Mouse (Mus musculus): ENCODE data around the gene Tnk2. TPM values are rescaled to one million over a fixed set of nuclear protein-coding genes. Genes with fewer than 3 reads are reported as not detected.

The Tnk2 gene
- total RNA-seq (2023; ENCODE audit: inconsistent age), result 112 to 142 TPM (median 137 TPM) in 4 replicates

DNA sequence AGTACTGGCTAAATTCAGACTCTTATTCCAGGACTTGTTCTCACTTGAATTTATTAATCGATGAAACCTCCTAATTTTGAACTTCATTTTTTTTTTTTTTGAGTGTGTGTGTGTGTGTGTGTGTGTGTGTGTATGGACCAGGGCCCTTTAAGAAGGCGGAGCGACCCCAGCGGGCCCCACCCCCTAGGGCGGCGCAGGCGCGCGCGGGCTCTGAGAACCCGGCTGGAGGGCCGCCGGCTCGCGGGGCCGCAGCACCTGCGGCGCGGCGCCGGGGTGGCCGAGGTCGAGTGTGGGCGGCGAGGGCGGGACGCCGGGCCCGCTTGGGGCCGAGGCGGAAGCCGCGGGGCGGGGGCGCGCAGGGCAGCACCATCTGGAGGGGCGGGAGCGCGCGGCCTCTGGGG lies at the start of gene Tnk2:
Tnk2 (plus strand) TSS at position 214 of the 401 bp plus-strand sequence.

DNA sequence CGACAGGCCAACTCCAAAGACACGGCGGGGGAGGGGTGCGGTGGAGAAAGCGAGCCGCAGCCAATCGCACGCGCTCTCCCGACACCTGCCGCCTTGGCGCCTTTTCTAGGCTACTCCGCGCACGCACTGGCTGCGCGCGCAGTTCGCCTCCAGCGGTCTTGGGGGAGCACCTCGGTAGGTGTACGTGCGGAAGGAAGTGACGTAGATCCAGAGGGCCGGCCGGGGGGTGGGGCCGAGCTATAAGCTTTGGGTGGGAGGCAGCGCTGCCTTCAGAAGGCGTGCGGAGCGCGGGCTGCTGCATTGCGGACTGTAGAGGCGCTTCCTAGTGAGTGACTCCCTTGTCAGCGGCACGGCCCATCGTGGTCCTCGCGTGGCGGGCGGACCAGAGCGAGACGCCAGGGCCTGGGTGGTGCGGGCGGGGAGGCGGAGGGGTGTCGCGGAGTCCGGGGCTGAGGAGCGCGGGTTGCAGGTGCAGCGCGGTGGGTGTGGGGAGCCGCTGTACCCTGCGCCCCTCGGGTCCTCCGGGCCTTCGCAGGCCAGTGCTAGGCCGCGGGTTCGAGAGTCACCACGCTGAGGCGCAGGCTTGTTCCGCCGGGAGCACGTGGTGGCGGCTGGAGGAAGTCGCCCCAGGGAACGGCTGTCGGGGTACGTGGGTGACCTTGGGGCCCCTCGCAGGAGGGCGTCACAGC lies 34.8 kb upstream of the Tnk2 start, which contains the start of gene Tfrc:
Tfrc (plus strand) TSS at position 209 of the 689 bp plus-strand sequence.

Other genes starting within 250 kb of the Tnk2 start
- 0.42 TPM in 1 of 4 replicates, not detected in the others for gene Tm4sf19, start 243.4 kb upstream of the Tnk2 start, total RNA-seq (2023; ENCODE audit: inconsistent age)
- 4.3 to 6.6 TPM (median 5.2 TPM) in 4 replicates for gene Tctex1d2, start 224.2 kb upstream of the Tnk2 start, total RNA-seq (2023; ENCODE audit: inconsistent age)
- 50.1 to 69.7 TPM (median 59.3 TPM) in 4 replicates for gene Pcyt1a, start 213.0 kb upstream of the Tnk2 start, total RNA-seq (2023; ENCODE audit: inconsistent age)
- not detected in 4 replicates for gene Slc51a, start 156.0 kb upstream of the Tnk2 start, total RNA-seq (2023; ENCODE audit: inconsistent age)
- not detected in 4 replicates for gene Zdhhc19, start 147.6 kb upstream of the Tnk2 start, total RNA-seq (2023; ENCODE audit: inconsistent age)
- gene Tfrc, start 35.0 kb upstream of the Tnk2 start, total RNA-seq (2023; ENCODE audit: inconsistent age), result 85.6 to 106 TPM (median 93.0 TPM) in 4 replicates
- not detected in 4 replicates for gene Muc4, start 92.0 kb downstream of the Tnk2 start, total RNA-seq (2023; ENCODE audit: inconsistent age)
- not detected in 4 replicates for gene Muc20, start 153.6 kb downstream of the Tnk2 start, total RNA-seq (2023; ENCODE audit: inconsistent age)
- not detected in 4 replicates for gene Smbd1, start 166.6 kb downstream of the Tnk2 start, total RNA-seq (2023; ENCODE audit: inconsistent age)
- gene Fyttd1, start 233.6 kb downstream of the Tnk2 start, total RNA-seq (2023; ENCODE audit: inconsistent age), result 53.9 to 86.8 TPM (median 79.0 TPM) in 4 replicates
- gene Rubcn, start 233.9 kb downstream of the Tnk2 start, total RNA-seq (2023; ENCODE audit: inconsistent age), result 171 to 185 TPM (median 178 TPM) in 4 replicates